Mouse (Mus musculus) heart, postnatal 0 days (tissue): ENCODE results near the gene Pot1a. TPM values are rescaled to one million over a fixed set of nuclear protein-coding genes. Genes with fewer than 3 reads are reported as not detected.

Experiments used
- ATAC-seq: fragments of 200-750 bp; cut with Nextera tagmentation; 2 replicates; pipeline ENCODE4 v1.8.0; 2017; ENCODE audit warnings: low read depth, moderate number of reproducible peaks, moderate library complexity; ENCODE audit not compliant: insufficient read depth
- DNase-seq: peaks from one replicate; pipeline ENCODE4 v3.0.0-alpha.2; 2016; ENCODE audit warnings: low spot score
- H3K27ac ChIP-seq: fragments of 300-500 bp; sonication (generic); 2 replicates; pipeline ENCODE4 v1.5.1; 2014; ENCODE audit warnings: low read depth, mild to moderate bottlenecking
- H3K27me3 ChIP-seq: fragments of 300-500 bp; sonication (generic); 2 replicates; pipeline ENCODE4 v1.6.1; 2014; ENCODE audit warnings: low read length, mixed read lengths; ENCODE audit not compliant: control insufficient read depth, insufficient read depth
- H3K36me3 ChIP-seq: fragments of 300-500 bp; sonication (generic); replicated peaks from 2 replicates; pipeline ENCODE4 v1.6.1; 2014; ENCODE audit warnings: low read length, mixed read lengths; ENCODE audit not compliant: control insufficient read depth, insufficient read depth
- H3K4me1 ChIP-seq: fragments of 300-500 bp; sonication (generic); 2 replicates; pipeline ENCODE4 v1.6.1; 2014; ENCODE audit warnings: antibody characterized with exemption; ENCODE audit not compliant: control insufficient read depth, insufficient read depth
- H3K4me2 ChIP-seq: fragments of 300-500 bp; sonication (generic); 2 replicates; pipeline ENCODE4 v1.6.1; 2014; ENCODE audit warnings: low read depth, mild to moderate bottlenecking, low read length, moderate library complexity
- H3K4me3 ChIP-seq: fragments of 300-500 bp; sonication (generic); 2 replicates; pipeline ENCODE4 v1.5.1; 2014; ENCODE audit warnings: low read depth, low read length
- H3K9ac ChIP-seq: fragments of 300-500 bp; sonication (generic); replicated peaks from 2 replicates; pipeline ENCODE4 v1.6.1; 2014; ENCODE audit warnings: low read depth, low read length, mixed read lengths
- H3K9me3 ChIP-seq: fragments of 300-500 bp; sonication (generic); replicated peaks from 2 replicates; pipeline ENCODE4 v1.6.1; 2016; ENCODE audit warnings: low read length; ENCODE audit not compliant: control insufficient read depth
- CTCF ChIP-seq: IDR thresholded peaks from 2 replicates; pipeline ENCODE4 v1.5.1; 2016; ENCODE audit warnings: antibody characterized with exemption, control low read depth, low read depth
- EP300 ChIP-seq: IDR thresholded peaks from 2 replicates; pipeline ENCODE4 v1.6.1; 2016; ENCODE audit warnings: antibody characterized with exemption, low read depth
- WGBS: fragments of 180-500 bp; shearing (Covaris S2); extraction: QIAGEN DNeasy Blood & Tissue Kit; methylation state at CpG from one replicate; pipeline ENCODE4 v1.1.7; 2014; 5-methylcytosine and 5-hydroxymethylcytosine counted together
- polyA plus RNA-seq: library from polyadenylated mRNA; unstranded; fragments of >200 nt; fragmentation: Nextera tagmentation; extraction: Ambion mirVana; gene quantifications from 2 replicates; pipeline ENCODE4 v1.2.1, GENCODE M21; 2015
- total RNA-seq: library from RNA; depleted of rRNA; stranded (reverse); fragments of >200 nt; gene quantifications from 2 replicates; pipeline ENCODE4 v1.2.3, GENCODE M21; 2014; ENCODE audit warnings: low replicate concordance

The Pot1a gene
- total and polyA plus RNA-seq, 2 experiments from 2014 or later, result 13.3 to 38.8 TPM

DNA sequence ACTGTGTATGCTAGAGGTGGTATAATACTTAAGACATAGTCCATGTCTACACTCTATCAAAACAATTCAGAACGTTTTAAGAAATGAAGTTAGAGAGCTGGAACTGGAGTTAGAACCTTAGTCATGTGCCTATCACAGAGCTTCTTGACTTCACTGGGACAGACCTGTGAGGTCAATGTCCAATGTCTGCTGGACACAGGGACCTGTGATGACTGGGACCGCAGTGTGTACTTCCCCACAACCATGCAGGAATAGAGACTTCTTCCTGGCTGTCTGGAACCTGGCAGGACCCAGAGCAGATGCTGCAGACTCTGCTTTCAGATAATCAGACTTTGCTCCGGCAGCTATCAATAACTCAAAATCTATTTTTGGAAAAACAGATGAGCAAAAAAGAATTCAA is 40.8 kb downstream of the Pot1a start:
- peaks cover 56% of the 10 kb centered on the region for H3K36me3 ChIP-seq
- TF ChIP-seq CTCF (no peak), EP300 (no peak)

GRCm38 (mm10) chr6:25767552-25767951 is 41.5 kb downstream of the Pot1a start:
- 70% methylated on average over 8 of the region's 8 CpGs for WGBS
- H3K36me3 ChIP-seq, result peaks cover 60% of the 10 kb centered on the region

More for the DNA sequence above, 40.8 kb downstream of the Pot1a start:
- H3K4me2 ChIP-seq, result no peak overlapping the region
- no peaks in the 10 kb centered on the region for H3K9me3 ChIP-seq
- no peak for DNase-seq
- no peaks in the 10 kb centered on the region for H3K4me1 ChIP-seq
- H3K4me3 ChIP-seq, result no peak overlapping the region
- ATAC-seq, result no peak
- H3K27ac ChIP-seq, result no peak overlapping the region
- no peak overlapping the region for H3K9ac ChIP-seq
- H3K27me3 ChIP-seq, result no peaks in the 10 kb centered on the region
- WGBS, result 57% methylated on average over 3 of the region's 3 CpGs

GRCm38 (mm10) chr6:25767073-25767472 is 42.0 kb downstream of the Pot1a start:
- 62% methylated on average over 7 of the region's 7 CpGs for WGBS
- no peak overlapping the region for H3K9ac ChIP-seq
- no peak overlapping the region for H3K4me3 ChIP-seq
- ATAC-seq (no peak), DNase-seq (peak; percentile 7)
- H3K4me1 ChIP-seq, result no peaks in the 10 kb centered on the region
- H3K27ac ChIP-seq, result no peak overlapping the region
- TF ChIP-seq EP300 (no peak), CTCF (peak; percentile 69)
- H3K9me3 ChIP-seq, result no peaks in the 10 kb centered on the region
- no peak overlapping the region for H3K4me2 ChIP-seq
- H3K36me3 ChIP-seq, result peaks cover 62% of the 10 kb centered on the region
- no peaks in the 10 kb centered on the region for H3K27me3 ChIP-seq

More at GRCm38 (mm10) chr6:25767552-25767951, 41.5 kb downstream of the Pot1a start:
- Histone ChIP-seq H3K4me1 (no peaks in the 10 kb centered on the region), H3K27me3 (no peaks in the 10 kb centered on the region), H3K4me2 (no peak overlapping the region), H3K9ac (no peak overlapping the region), H3K9me3 (no peaks in the 10 kb centered on the region), H3K4me3 (no peak overlapping the region), H3K27ac (no peak overlapping the region)
- ATAC-seq (no peak), DNase-seq (no peak)
- no peak for TF ChIP-seq CTCF
- TF ChIP-seq EP300, result no peak

- DNase-seq, result no peak
- 82% methylated on average over 10 of the region's 10 CpGs for WGBS
- no peak for ATAC-seq
- Histone ChIP-seq H3K27me3 (no peaks in the 10 kb centered on the region), H3K4me3 (no peak overlapping the region), H3K4me1 (no peaks in the 10 kb centered on the region), H3K36me3 (peaks cover 64% of the 10 kb centered on the region), H3K27ac (no peak overlapping the region), H3K9me3 (no peaks in the 10 kb centered on the region), H3K4me2 (no peak overlapping the region), H3K9ac (no peak overlapping the region)
- no peak for TF ChIP-seq EP300
Observed at GRCm38 (mm10) chr6:25766283-25766682, 42.8 kb downstream of the Pot1a start.

- no peaks in the 10 kb centered on the region for H3K4me1 ChIP-seq
- TF ChIP-seq EP300 (no peak), CTCF (peak; percentile 19; the same call in 1 of the 2 replicates)
- no peaks in the 10 kb centered on the region for H3K27me3 ChIP-seq
- no peak overlapping the region for H3K4me2 ChIP-seq
- H3K36me3 ChIP-seq, result peaks cover 35% of the 10 kb centered on the region
- H3K9ac ChIP-seq, result no peak overlapping the region
- H3K9me3 ChIP-seq, result no peaks in the 10 kb centered on the region
- ATAC-seq, result no peak
- no peak for DNase-seq
- H3K27ac ChIP-seq, result no peak overlapping the region
- 84% methylated on average over 1 of the region's 1 CpGs for WGBS
- no peak overlapping the region for H3K4me3 ChIP-seq
Observed at GRCm38 (mm10) chr6:25752651-25753050, 56.4 kb downstream of the Pot1a start.

DNA sequence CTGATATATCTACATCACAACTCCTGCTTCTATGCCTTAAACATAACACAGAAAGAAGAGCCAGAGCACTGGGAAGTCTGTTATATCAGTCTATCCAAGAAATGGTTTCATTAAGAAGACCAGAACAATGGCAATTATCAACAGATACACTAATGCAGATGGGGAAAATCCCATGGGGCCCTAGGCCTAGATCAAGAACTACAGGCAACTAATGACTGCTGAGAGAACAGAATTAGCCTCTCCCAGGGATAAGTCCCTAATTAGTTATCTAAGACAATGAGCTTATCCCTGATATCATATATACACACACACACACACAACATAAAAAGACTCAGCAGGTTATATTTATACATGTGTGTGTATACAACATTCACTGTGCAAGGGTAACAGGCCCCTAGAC is 72.5 kb downstream of the Pot1a start:
- no peak overlapping the region for H3K27ac ChIP-seq
- DNase-seq, result no peak
- H3K4me1 ChIP-seq, result no peaks in the 10 kb centered on the region
- no peaks in the 10 kb centered on the region for H3K9me3 ChIP-seq
- H3K4me3 ChIP-seq, result no peak overlapping the region
- H3K9ac ChIP-seq, result no peak overlapping the region
- H3K36me3 ChIP-seq, result no peaks in the 10 kb centered on the region
- ATAC-seq, result no peak
- H3K4me2 ChIP-seq, result no peak overlapping the region
- H3K27me3 ChIP-seq, result no peaks in the 10 kb centered on the region
- no peak for TF ChIP-seq EP300
- TF ChIP-seq CTCF, result no peak
